Mouse (Mus musculus) cerebellum, postnatal 4 days (tissue): ENCODE data around the gene Kcnc2.
"Not testable (repeated sequence)": the region's sequence is repeated elsewhere in the genome, so short reads cannot be mapped to it uniquely, and the experiment has no call there.

Experiments
- DNase-seq, 2 experiments: peaks; one replicate each; pipeline ENCODE4 v3.0.0; 2022; ENCODE audit warnings: low spot score in 2 of 2, mixed read lengths in 1 of 2

Gene Kcnc2

GRCm38 (mm10) chr10:112270887-112271802 lies at the start of gene Kcnc2:
Kcnc2 (plus strand) TSS chr10:112271121.
- peak in 1 of 2 experiments; percentile 9 for DNase-seq

DNA sequence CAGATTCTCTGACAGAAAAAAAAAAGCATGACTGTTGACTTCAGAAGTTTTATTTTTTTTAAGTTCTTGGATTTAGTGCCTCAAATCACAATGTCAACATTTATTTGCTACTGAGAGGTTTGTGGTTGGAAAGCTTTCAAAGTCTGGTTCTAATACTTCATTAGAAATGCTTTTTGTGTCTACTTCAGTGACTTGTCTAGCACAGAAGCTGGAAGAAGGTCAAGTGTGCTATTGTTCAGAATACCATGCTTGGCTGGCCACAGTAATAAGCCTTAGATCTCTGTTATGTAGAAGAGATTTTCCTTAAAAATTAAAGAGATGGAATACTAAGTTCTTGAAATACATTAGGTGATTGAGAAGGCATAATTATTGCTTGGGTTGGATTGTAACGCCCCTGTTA lies 43.8 kb upstream of the Kcnc2 start:
- DNase-seq, result no peak

DNA sequence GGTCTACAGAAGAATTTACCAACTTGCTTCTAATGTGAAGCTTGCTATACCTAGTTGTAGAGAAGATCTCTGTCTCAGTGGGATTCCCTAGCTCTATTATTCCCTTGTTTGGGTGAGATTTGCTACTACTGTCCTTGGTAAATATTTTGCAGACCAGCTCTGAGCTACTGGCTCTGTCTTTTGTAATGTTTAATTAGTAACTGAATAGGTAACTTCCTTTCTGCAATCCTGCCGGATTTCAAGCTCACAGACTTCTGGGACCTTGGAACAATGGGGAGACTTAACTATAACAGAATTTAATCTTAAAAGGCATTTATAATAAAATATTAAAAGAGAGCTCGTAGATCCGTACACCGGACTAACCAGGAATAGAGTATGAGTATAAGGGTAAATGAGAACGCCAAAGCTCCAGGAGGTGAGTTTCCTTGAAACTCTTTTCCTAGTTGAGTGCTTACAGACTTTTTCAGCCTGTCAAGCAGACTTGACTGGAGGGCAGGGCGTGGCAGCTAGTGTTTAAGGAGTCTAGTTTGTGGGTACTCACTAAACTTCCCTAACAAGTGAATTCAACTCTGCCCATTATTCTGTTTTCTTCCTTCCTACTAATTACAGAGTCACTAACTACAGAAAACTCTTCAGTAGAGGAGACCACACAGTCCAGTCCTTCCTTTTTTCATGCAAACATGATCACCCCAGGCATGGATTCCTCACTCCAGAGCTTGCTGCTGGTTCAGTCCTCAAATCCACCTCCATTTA lies 41.7 kb upstream of the Kcnc2 start:
- DNase-seq, result not testable (repeated sequence)

GRCm38 (mm10) chr10:112232733-112233132 lies 38.2 kb upstream of the Kcnc2 start:
- DNase-seq, result not testable (repeated sequence)

DNA sequence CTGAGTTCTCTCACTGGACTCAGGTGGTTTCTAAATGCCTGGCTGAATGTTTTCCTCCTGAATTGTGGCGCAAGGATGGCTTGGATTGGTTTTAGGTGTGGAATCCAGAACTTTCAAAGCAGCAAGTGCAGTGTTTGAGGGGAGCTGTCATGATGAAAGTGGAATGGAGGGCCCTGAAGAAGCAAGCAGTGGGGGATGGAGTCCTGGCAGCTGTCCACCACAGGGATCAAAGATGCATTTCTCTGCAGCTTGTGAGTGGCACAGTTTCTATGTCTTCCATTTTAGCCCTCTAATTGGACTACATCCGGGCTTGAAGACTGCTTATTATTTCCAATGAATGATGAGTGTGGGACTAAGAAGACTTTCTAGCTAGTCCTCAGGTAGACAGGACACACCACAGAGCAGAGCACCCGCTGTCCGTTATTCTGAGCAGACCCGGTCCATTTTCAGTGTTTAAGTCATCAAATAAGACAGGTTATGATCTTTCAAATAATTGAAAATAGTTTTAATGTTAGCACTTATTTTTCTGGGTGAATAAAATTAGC lies 35.5 kb upstream of the Kcnc2 start:
- DNase-seq, result not testable (repeated sequence)

DNA sequence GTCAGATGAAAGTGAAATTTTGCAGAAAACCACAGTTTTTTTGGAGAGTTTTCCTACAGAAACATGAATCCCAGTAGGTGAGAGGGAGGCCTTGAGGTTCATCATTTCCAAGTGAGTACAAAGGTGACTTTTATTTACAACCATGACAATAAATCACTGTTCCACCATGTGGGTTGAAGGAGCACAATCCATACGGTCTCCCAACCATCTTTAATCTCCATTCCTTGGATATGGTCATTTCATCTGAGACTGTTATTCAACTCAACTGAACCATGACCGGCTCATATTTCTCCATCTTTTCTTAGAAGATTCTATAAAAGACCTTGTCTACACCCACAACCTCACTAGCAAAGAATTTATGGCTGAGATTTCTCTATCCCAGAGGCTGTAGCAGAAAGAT lies 22.6 kb upstream of the Kcnc2 start:
- no peak for DNase-seq

- no peak for DNase-seq
Observed at GRCm38 (mm10) chr10:112263467-112263866, 7.5 kb upstream of the Kcnc2 start.

DNA sequence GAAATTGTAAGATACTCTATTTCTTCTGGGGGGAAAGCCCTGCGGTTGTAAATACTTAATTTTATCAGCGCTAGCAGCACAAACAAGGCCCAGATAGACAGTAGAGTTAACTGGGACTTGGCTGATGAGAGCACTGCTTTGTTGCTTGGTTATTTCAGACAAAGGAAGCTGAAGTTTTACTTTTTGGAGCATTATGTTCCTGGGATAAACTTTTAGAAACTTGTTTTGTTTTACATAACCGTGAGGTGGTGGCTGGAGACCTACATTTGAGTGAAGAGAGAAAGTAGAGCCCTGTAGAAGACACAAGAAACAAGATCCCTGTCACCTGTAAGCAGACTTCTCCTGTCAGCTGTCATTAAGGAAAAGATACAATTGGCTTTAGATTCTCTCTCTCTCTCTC lies 1.4 kb upstream of the Kcnc2 start:
- no peak for DNase-seq

DNA sequence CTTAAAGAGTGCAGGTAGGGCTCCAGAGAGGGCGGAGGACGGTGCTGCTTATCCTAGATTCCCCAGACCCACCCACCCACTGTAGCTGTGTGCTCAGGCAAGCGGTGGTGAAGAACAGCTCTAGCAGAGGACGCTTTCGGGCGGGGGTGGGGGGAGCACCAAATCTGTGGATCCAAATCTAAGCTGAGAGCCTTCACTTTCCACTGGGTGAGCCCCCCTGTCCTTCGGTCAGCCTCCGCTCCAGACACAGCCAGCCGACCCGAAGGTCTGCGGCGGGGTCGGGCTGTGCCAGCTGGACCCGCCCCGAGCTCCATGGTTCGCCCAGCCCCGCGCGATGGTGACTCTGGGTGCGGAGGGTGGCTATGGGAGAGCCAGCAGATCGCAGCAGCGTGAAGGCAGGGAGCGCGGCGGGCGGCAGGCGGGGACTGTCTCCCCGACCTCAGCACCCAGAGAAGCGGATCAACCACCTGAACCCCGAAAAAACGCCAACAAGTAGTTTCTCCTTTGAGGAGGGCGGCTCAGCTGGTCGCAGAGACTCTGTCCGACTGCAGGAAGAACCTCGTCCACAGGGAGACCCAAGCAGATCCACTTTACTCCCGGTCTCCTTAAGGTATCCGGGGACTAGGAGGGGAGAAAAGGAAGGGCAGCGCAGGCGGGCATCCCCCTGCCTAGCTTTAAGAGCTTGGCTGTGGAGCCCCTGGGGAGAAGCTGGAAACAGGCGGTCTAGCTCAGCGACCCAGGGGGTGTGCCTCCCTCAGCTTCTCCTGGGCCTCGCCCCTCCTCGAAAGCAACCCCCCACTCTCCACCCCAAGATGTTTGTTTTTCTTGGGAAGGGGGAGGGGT lies 761 bp upstream of the Kcnc2 start:
- DNase-seq, result peak; percentile 19 to 30

DNA sequence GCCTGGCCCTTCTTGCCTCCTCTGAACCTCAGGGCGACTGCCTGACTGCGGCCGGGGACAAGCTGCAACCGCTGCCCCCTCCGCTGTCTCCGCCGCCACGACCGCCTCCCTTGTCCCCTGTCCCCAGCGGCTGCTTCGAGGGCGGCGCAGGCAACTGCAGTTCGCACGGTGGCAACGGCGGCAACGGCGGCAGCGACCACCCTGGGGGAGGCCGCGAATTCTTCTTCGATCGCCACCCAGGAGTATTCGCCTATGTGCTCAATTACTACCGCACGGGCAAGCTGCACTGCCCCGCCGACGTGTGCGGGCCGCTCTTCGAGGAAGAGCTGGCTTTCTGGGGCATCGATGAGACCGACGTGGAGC lies 863 bp downstream of the Kcnc2 start:
- DNase-seq, result no peak

DNA sequence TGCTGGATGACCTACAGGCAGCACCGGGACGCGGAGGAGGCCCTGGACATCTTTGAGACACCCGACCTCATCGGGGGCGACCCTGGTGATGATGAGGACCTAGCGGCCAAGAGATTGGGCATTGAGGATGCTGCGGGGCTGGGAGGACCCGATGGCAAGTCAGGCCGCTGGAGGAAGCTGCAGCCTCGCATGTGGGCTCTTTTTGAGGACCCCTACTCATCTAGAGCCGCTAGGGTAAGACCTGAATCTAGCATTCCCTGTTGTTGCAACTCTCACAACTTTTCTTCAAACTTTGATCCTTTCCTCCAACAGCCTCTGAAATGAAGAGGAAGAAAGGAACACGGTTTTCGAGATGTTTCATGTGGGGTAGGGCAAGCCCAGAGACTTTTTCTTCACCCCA lies 1.2 kb downstream of the Kcnc2 start:
- DNase-seq, result no peak

- DNase-seq, result no peak
Observed at GRCm38 (mm10) chr10:112277996-112278395, 7.1 kb downstream of the Kcnc2 start.

DNA sequence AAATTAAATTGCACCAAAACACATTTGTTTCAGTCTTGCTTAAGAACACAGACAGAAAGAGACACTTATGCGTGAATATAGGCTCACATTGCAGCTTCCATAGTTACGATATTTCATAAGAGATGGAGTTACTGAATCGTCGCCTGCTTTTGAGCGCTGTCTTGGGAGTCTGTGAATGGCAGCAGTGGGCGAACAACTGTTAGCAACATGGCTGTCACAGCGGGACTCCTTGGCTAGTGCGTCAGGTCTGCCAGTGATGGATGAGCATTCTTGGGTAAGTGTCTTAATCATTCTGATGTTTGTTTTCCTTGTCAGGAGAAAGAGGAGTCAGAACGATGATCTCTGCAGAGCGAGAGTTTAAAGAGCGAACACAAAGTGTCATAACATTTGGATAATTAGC lies 44.2 kb downstream of the Kcnc2 start:
- peak in 1 of 2 experiments; percentile 32 for DNase-seq

GRCm38 (mm10) chr10:112317783-112318182 lies 46.9 kb downstream of the Kcnc2 start:
- no peak for DNase-seq

DNA sequence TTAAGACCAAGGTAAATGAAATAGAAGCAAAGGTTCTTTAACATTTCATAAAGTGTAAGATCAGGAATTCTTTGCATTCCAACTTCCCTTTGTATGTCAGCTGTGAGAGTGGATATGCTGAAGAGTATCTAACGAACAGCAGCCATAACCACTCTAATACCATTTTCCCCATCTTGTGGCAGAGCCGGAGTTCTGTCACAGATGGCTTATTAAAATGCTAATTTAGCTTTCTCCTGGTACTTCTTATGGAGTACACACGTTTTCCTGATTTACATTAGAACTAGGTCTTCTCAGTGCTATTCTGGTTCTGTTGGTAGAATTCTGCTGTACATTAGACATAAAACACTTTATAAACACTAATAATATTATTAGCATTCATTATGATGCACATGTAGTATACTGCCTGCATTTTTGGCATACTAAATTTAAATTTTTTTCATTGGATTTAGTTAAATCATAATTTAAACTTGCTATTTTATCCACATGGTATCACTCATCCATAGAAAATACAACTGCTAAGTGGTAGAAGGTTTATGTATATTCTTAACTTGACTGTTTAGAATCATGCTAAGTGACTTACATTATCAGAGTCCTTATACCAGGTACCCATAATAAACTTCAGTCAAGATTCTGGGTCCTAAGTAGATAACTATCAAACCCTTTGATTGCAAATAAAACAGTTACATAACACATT lies 86.9 kb downstream of the Kcnc2 start:
- no peak for DNase-seq

DNA sequence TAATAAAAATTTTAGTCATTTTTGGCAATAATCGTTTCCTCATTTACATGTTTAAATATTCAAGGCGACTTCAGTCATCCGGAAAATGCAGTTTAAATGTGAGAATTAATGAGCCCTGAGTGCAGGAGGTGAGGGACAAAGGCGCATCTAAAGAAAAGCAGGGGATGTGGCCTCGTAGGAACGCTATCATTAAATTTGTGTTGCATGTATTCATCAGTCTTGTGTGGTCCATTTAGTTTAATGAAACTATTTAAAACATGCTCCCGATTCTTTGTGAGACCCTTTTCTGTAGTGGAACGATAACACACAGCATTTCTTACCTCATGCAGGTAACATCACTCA lies 87.4 kb downstream of the Kcnc2 start:
- no peak for DNase-seq

DNA sequence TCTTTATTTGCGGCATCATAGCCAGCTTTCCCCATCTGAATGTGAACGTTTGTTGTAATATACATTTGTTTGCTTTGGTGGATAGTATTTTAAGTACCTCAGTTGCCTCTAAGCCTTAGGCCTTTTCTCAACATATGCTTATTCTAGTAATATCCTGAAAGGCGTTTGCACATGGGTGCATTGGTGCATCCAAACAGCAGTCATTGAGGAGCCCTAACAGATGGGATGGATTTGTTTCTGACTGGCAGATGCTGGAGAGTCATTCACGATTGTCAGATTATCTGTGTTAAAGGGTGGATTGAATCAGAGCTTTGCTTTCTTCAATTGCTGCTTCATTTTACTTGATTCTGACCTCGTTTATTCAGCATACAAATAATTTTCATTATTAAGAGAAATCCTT lies 89.8 kb downstream of the Kcnc2 start:
- DNase-seq, result no peak

DNA sequence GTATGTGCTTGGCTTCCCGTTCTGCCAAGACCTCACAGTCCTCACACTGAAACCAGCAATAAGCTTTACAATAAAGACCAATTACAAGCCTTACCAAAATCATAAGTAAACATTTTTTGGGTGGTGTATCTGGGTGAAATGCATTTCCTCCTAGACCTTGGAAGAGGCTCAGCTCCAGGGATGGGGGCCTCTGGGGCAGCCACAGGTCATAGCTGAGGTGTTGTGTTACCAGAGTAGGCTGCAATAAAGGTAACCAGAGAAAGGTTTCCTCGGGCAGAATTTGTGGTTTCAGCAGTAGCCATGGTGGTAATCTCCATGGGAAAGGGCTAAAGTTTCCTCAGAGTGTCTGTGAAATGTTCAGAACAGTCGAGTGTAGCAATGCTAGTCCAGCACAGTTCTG lies 97.4 kb downstream of the Kcnc2 start:
- DNase-seq, result no peak

GRCm38 (mm10) chr10:112377163-112377562 lies 106.2 kb downstream of the Kcnc2 start:
- DNase-seq, result no peak

DNA sequence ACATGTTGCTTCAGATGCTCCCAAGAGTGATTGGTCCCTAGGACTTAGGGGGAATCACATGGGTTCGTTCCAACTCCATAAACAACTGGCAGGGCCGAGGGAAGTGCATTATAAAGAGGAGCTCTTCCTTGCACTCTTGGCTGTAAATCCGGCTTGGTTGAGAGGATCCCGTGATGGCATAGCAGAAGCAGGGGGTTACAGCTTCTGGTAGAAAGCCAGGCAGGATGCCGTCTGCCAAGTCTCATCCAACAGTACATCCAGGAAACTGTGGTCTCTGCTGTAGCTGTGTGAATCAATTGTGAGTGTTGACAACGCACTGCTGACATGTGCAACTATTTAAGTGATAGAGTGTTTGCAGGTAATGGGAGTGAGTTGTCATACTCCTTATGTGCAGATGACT lies 107.5 kb downstream of the Kcnc2 start:
- DNase-seq, result peak in 1 of 2 experiments; percentile 26

- no peak for DNase-seq
Observed at GRCm38 (mm10) chr10:112380590-112380989, 109.7 kb downstream of the Kcnc2 start.
